Mouse (Mus musculus) ES-E14 (cell line): ENCODE results near the gene 1700069L16Rik.

Source experiments
- CHD2 ChIP-seq: IDR thresholded peaks from 2 replicates; pipeline ENCODE4 v1.6.1; 2014; ENCODE audit warnings: mild to moderate bottlenecking, low read depth, low read length, inconsistent platforms
- HCFC1 ChIP-seq: IDR thresholded peaks from 2 replicates; pipeline ENCODE4 v1.6.1; 2012; ENCODE audit warnings: low read length, inconsistent platforms, borderline replicate concordance; ENCODE audit not compliant: insufficient read depth
- MAFK ChIP-seq: IDR thresholded peaks from 2 replicates; pipeline ENCODE4 v1.6.1; 2014; ENCODE audit warnings: mild to moderate bottlenecking, low read depth, low read length, inconsistent platforms; ENCODE audit not compliant: insufficient read depth
- ZC3H11A ChIP-seq: IDR thresholded peaks from 2 replicates; pipeline ENCODE4 v1.6.1; 2012; ENCODE audit warnings: low read depth, mild to moderate bottlenecking, inconsistent platforms, low read length, borderline replicate concordance

- no peak for TF ChIP-seq HCFC1
- TF ChIP-seq ZC3H11A: no peak
- TF ChIP-seq CHD2: no peak
- TF ChIP-seq MAFK: no peak
Measured at GRCm38 (mm10) chr5:113728691-113729090, 4.1 kb upstream of the 1700069L16Rik start.
